Comparison of ENCODE assay signal across 8 mouse cellular contexts in the genomic region with DNA sequence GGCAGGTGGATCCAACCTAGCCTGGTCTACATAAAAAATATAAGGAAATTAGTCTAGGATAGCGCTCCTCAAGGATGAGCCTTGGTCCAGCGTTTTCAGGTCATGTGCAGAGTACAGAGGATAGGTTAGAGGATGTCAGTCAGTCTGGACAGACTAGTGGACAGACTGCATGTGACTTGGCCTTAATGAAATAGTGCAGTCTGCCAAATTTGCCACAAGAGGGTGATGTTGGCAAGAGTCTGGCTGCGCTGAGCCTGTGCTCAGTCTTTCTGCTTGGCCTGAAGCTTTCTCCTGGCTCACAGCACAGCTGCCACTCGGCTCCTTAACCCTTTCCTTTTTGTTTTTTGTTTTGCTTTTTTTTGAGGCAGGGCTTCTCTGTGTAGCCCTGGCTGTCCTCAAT. TPM values are rescaled to one million over a fixed set of nuclear protein-coding genes. Genes with fewer than 3 reads are reported as not detected.
DNase-seq lines count a peak whose midpoint lies in the region; ATAC-seq and TF ChIP-seq lines count a peak whose summit lies in the region.

No protein-coding gene starts in this region.

- no peak overlapping the region for H3K4me3 ChIP-seq in hindbrain, embryonic 15.5 days

- 21% methylated on average over 4 of the region's 4 CpGs for WGBS in hindbrain, embryonic 15.5 days

- H3K27me3 ChIP-seq in Patski = no peaks in the 10 kb centered on the region
- H3K27me3 ChIP-seq in hindbrain, embryonic 15.5 days = no peaks in the 10 kb centered on the region

- H3K4me2 ChIP-seq in hindbrain, embryonic 15.5 days = no peak overlapping the region

- no peak overlapping the region for H3K9ac ChIP-seq in hindbrain, embryonic 15.5 days

- CTCF ChIA-PET in Patski (lab: Charles Lee) = interaction anchor here (0.7 to 3.9 kb wide), 8 partner anchors 9 to 104 kb away, joined by 3 to 23 read pairs (median 4); no protein-coding TSS in a partner anchor

- in situ Hi-C loops in Patski (cut with MboI; ENCODE audit: low pct_unique_long_range_greater_than_20kb) = loop anchor here (5.0 kb wide), 1 partner anchor 87 kb away; no protein-coding TSS in a partner anchor

- peaks cover 13% of the 10 kb centered on the region for H3K36me3 ChIP-seq in hindbrain, embryonic 15.5 days

- no peaks in the 10 kb centered on the region for H3K9me3 ChIP-seq in hindbrain, embryonic 15.5 days

- POLR2A ChIA-PET in Patski (lab: Charles Lee) = no interaction called here

- TF ChIP-seq CTCF in Patski (IDR thresholded peaks at IDR 0.05) = peak; percentile 90

- peaks cover 4% of the 10 kb centered on the region for H3K4me1 ChIP-seq in hindbrain, embryonic 15.5 days (replicated peaks)

- DNase-seq in Patski (ENCODE audit: low read depth, low spot score) = peak; percentile 28
- peak; percentile 75 for DNase-seq in cerebellum, adult 8-10 months
- DNase-seq in frontal cortex, postnatal 25 days (ENCODE audit: low spot score in 2 of 2) = peak; percentile 43 to 65
- peak; percentile 68 to 76 for DNase-seq in layer of hippocampus, postnatal 36 days
- DNase-seq in lung, postnatal 25 days (ENCODE audit: low spot score) = peak; percentile 79
- peak; percentile 67 for DNase-seq in retina, postnatal 7 days (ENCODE audit: low read depth, low spot score)
- DNase-seq in yolk sac, embryonic 10.5 days (ENCODE audit: low spot score) = peak; percentile 61

- ATAC-seq in Patski = peak; percentile 90
- peak; percentile 86 for ATAC-seq in hindbrain, embryonic 15.5 days (ENCODE audit: low FRiP score, low read depth)

- no peak overlapping the region for H3K27ac ChIP-seq in hindbrain, embryonic 15.5 days (replicated peaks)

RNA-seq across cellular contexts. Expression of a gene that starts 54.2 kb away (rescaled TPM):
- polyA plus RNA-seq in Patski (2021) = 143 TPM
- 181 and 201 TPM in 2 replicates for polyA plus RNA-seq in hindbrain, embryonic 15.5 days (2015; fragmentation: Nextera tagmentation; extraction: Ambion mirVana)
- 100 to 1,000 TPM; 555 to 604 TPM for total RNA-seq in layer of hippocampus, postnatal 36 days (2021)

Comparison
In these comparisons a context has a peak if more than half of its experiments do, and no peak if none do; other contexts are left out.
1. DNase-seq: peak in every context shown above with its lines; median percentile 79 in lung, postnatal 25 days; 75 in cerebellum, adult 8-10 months; 72 in layer of hippocampus, postnatal 36 days; 67 in retina, postnatal 7 days; 61 in yolk sac, embryonic 10.5 days; 54 in frontal cortex, postnatal 25 days; 28 in Patski.